In genomic region chr19:55743001-55743556, GRCm38 (mm10) we compare ENCODE assay signal across 9 mouse cellular contexts. TPM values are rescaled to one million over a fixed set of nuclear protein-coding genes. Genes with fewer than 3 reads are reported as not detected.
DNase-seq lines count a peak whose midpoint lies in the region; ATAC-seq lines count a peak whose summit lies in the region.
"Had no signal": no experiment of that assay in that cellular context is flagged by ENCODE, and none has a peak within 500 bp of the region (broad histone marks: within the 10 kb centered on the region; RNA-seq: fewer than 3 reads in every experiment).

No protein-coding gene starts in this region.

- peaks cover 38% of the 10 kb centered on the region for H3K4me1 ChIP-seq in intestine, embryonic 16.5 days (ENCODE audit: control insufficient read depth, insufficient read depth, low read length)

- peak; percentile 46 to 48 for DNase-seq in cerebellum, postnatal 10 days
- no peak for DNase-seq in cerebellum, adult 8-10 months
- DNase-seq in adrenal gland, postnatal 25 days, result peak; percentile 53
- peak; percentile 50 to 70 for DNase-seq in gastrocnemius, postnatal 4 days (ENCODE audit: low spot score in 2 of 2)
- DNase-seq in lung, adult 18-20 months, result peak; percentile 53 to 56
- DNase-seq in ovary, postnatal 14 days (ENCODE audit: low spot score), result peak; percentile 44
- DNase-seq in frontal cortex, postnatal 36 days (ENCODE audit: low spot score in 2 of 2), result no peak

- no peaks in the 10 kb centered on the region for H3K9me3 ChIP-seq in intestine, embryonic 16.5 days (ENCODE audit: control insufficient read depth, low read length)

- H3K4me3 ChIP-seq in intestine, embryonic 16.5 days (ENCODE audit: low read length), result peak overlapping the region; percentile 94

- peak overlapping the region; percentile 99 for H3K9ac ChIP-seq in intestine, embryonic 16.5 days (ENCODE audit: low read depth, low read length)

- H3K4me2 ChIP-seq in intestine, embryonic 16.5 days (ENCODE audit: low read depth, low read length), result peak overlapping the region; percentile 87

- ATAC-seq in intestine, embryonic 16.5 days, result 0 out of 2 replicates have a peak, but pooled peaks have one; percentile 11

- peak overlapping the region; percentile 99 for H3K27ac ChIP-seq in intestine, embryonic 16.5 days (ENCODE audit: low read length)

- H3K27me3 ChIP-seq in intestine, embryonic 16.5 days (replicated peaks; ENCODE audit: control insufficient read depth, insufficient read depth, low read length), result no peaks in the 10 kb centered on the region

- H3K36me3 ChIP-seq in intestine, embryonic 16.5 days (ENCODE audit: control insufficient read depth, insufficient read depth, low read length), result no peaks in the 10 kb centered on the region

- WGBS in intestine, embryonic 16.5 days, result 0% methylated on average over 34 of the region's 38 CpGs

RNA-seq across cellular contexts. Expression of gene Tcf7l2, which starts 1.5 kb away (rescaled TPM):
- 27.5 and 33.3 TPM in 2 replicates for total RNA-seq in adrenal gland, postnatal 25 days (2021)
- 10 to 100 TPM; 51.2 to 54.9 TPM for total RNA-seq in gastrocnemius, postnatal 4 days (2021)
- 57.1 and 58.4 TPM in 2 replicates for polyA plus RNA-seq in intestine, embryonic 16.5 days (2015; fragmentation: Nextera tagmentation; extraction: Ambion mirVana)
- total RNA-seq: CH12.LX had no signal

Comparison
In these comparisons a context has a peak if more than half of its experiments do, and no peak if none do; other contexts are left out.
1. DNase-seq: peak in cerebellum, postnatal 10 days (2 of 2), adrenal gland, postnatal 25 days (single experiment), gastrocnemius, postnatal 4 days (2 of 2), lung, adult 18-20 months (2 of 2) and ovary, postnatal 14 days (single experiment); none in cerebellum, adult 8-10 months (single experiment) and frontal cortex, postnatal 36 days (0 of 2).